Mouse (Mus musculus) lung, embryonic 16.5 days (tissue): ENCODE measurements around the gene Stx19. TPM values are rescaled to one million over a fixed set of nuclear protein-coding genes. Genes with fewer than 3 reads are reported as not detected.

Experiments
- ATAC-seq: fragments of 200-750 bp; cut with Nextera tagmentation; 2 replicates; pipeline ENCODE4 v1.8.0; 2017; ENCODE audit warnings: low read depth, mild to moderate bottlenecking, moderate library complexity
- H3K27ac ChIP-seq: fragments of 300-500 bp; sonication (generic); 2 replicates; pipeline ENCODE4 v1.5.1; 2014; ENCODE audit warnings: mild to moderate bottlenecking, control low read depth, low read length
- H3K27me3 ChIP-seq: fragments of 300-500 bp; sonication (generic); 2 replicates; pipeline ENCODE4 v1.6.1; 2014; ENCODE audit warnings: low read depth, low read length, mixed read lengths; ENCODE audit not compliant: control insufficient read depth, insufficient read depth
- H3K36me3 ChIP-seq: fragments of 300-500 bp; sonication (generic); 2 replicates; pipeline ENCODE4 v1.6.1; 2014; ENCODE audit warnings: low read length; ENCODE audit not compliant: control insufficient read depth, insufficient read depth
- H3K4me1 ChIP-seq: fragments of 300-500 bp; sonication (generic); replicated peaks from 2 replicates; pipeline ENCODE4 v1.6.1; 2014; ENCODE audit warnings: low read length, mixed read lengths; ENCODE audit not compliant: control insufficient read depth, insufficient read depth
- H3K4me2 ChIP-seq: fragments of 300-500 bp; sonication (generic); 2 replicates; pipeline ENCODE4 v1.6.1; 2014; ENCODE audit warnings: low read depth, low read length, control low read depth
- H3K4me3 ChIP-seq: fragments of 300-500 bp; sonication (generic); 2 replicates; pipeline ENCODE4 v1.5.1; 2014; ENCODE audit warnings: mild to moderate bottlenecking, low read length, control low read depth
- H3K9ac ChIP-seq: fragments of 300-500 bp; sonication (generic); 2 replicates; pipeline ENCODE4 v1.6.1; 2014; ENCODE audit warnings: low read length, control low read depth
- H3K9me3 ChIP-seq: fragments of 300-500 bp; sonication (generic); 2 replicates; pipeline ENCODE4 v1.6.1; 2016; ENCODE audit warnings: low read length; ENCODE audit not compliant: control insufficient read depth
- WGBS: fragments of 180-500 bp; shearing (Covaris S2); extraction: QIAGEN DNeasy Blood & Tissue Kit; methylation state at CpG from one replicate; pipeline ENCODE4 v1.1.7; 2014; 5-methylcytosine and 5-hydroxymethylcytosine counted together
- microRNA-seq: library from miRNA; unstranded; fragments of <30 nt; microRNA quantifications from one replicate; pipeline ENCODE4, GENCODE M21; 2016
- polyA plus RNA-seq: library from polyadenylated mRNA; unstranded; fragments of >200 nt; fragmentation: Nextera tagmentation; extraction: Ambion mirVana; gene quantifications from 2 replicates; pipeline ENCODE4 v1.2.1, GENCODE M21; 2015

The Stx19 gene
- polyA plus RNA-seq, 1 experiment from 2014 or later = 4.2 TPM

DNA sequence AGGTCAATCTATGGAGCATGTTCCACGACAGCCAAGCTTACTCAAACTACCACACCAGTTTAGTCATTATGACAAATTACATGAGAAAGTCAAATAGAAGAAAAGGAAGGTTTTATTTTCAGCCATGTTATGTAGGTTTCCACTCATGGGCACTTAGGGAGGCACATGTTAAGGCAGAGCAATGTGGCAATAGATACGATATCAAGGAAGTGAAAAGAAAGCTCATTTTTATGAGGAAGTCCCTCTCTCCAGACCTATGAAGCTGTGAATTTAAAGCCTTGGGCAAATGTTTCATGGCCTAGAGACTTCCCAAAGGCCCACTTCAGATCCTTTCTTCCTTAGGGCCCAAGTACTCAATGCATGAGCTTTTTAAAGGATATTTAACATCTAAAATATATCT is 43.0 kb downstream of the Stx19 start:
- 83% methylated on average over 2 of the region's 2 CpGs for WGBS
- H3K4me3 ChIP-seq = no peak overlapping the region

DNA sequence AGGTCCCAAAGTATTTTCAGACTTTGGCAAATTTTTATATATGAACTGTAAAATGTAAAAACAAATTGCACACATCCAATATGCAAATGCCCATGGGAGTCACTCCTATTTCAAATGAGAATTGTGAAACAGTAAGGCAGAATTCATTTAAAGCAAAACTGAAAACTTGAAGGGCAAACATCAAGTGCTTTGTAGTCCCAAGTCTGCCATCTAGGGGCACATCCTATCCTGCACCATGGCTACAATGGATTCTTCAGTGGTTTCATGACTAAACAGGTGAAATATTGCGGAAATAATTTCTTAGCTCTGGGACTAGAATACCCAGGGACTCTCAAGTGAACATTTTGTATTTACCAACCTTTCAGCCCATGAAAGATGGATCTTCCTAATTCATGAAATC is 43.5 kb downstream of the Stx19 start:
- H3K9ac ChIP-seq = no peak overlapping the region
- no peak overlapping the region for H3K4me2 ChIP-seq
- no peak for ATAC-seq
- H3K4me3 ChIP-seq = no peak overlapping the region
- no peaks in the 10 kb centered on the region for H3K9me3 ChIP-seq
- H3K36me3 ChIP-seq = no peaks in the 10 kb centered on the region
- 91% methylated on average over 1 of the region's 1 CpGs for WGBS
- H3K4me1 ChIP-seq = peaks cover 5% of the 10 kb centered on the region; the same call in 1 of the 2 replicates
- no peaks in the 10 kb centered on the region for H3K27me3 ChIP-seq
- no peak overlapping the region for H3K27ac ChIP-seq

More for the DNA sequence above, 43.0 kb downstream of the Stx19 start:
- peaks cover 5% of the 10 kb centered on the region; the same call in 1 of the 2 replicates for H3K4me1 ChIP-seq
- H3K4me2 ChIP-seq = no peak overlapping the region
- no peak overlapping the region for H3K9ac ChIP-seq
- no peaks in the 10 kb centered on the region for H3K36me3 ChIP-seq
- H3K9me3 ChIP-seq = no peaks in the 10 kb centered on the region
- no peak for ATAC-seq
- no peaks in the 10 kb centered on the region for H3K27me3 ChIP-seq
- no peak overlapping the region for H3K27ac ChIP-seq

DNA sequence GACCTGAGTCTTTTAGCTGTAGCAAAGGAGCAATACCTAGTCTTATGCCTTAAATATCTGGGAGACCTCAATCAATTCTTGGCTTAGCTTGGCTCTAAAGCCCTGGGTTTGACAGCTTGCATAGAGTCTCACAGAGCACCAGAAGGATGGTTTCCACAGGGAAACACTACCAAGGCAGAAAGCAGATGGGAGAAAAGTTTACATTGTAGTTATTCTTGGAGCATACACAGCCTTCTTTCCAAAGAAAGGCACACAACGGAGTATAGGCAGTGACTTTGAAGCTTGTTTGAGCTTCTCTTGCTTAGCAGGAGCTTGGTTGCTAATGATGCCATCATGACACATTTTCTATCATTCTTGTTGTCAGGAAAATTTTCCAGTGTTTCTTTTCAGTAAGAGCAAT is 45.7 kb downstream of the Stx19 start:
- H3K27ac ChIP-seq = no peak overlapping the region
- H3K9me3 ChIP-seq = no peaks in the 10 kb centered on the region
- H3K9ac ChIP-seq = no peak overlapping the region
- H3K27me3 ChIP-seq = no peaks in the 10 kb centered on the region
- 69% methylated on average over 1 of the region's 1 CpGs for WGBS
- no peak overlapping the region for H3K4me3 ChIP-seq
- ATAC-seq = no peak
- H3K4me1 ChIP-seq = peaks cover 5% of the 10 kb centered on the region; the same call in 1 of the 2 replicates
- H3K36me3 ChIP-seq = no peaks in the 10 kb centered on the region
- no peak overlapping the region for H3K4me2 ChIP-seq

DNA sequence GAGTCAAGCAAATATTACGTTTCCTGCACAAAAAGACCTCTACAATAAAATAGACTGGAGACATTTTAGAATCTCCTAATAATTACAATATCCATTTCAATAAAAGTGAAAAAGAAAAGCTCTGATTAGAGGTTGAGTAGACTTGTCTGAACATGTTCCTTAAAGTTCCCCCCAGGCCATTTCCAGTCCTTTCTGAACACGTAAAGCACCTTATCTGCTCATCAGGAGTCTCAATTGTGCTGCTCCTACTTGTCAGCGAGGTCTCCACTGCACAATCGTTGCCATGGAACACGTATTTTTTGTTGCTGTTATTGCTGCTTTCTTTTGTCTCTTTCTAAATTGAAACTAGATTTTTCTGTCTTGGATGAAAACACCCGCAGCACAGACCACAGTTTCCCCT is 47.0 kb downstream of the Stx19 start:
- Histone ChIP-seq H3K4me1 (no peaks in the 10 kb centered on the region), H3K9me3 (no peaks in the 10 kb centered on the region), H3K4me2 (no peak overlapping the region), H3K9ac (no peak overlapping the region), H3K27ac (no peak overlapping the region), H3K36me3 (no peaks in the 10 kb centered on the region), H3K4me3 (no peak overlapping the region), H3K27me3 (no peaks in the 10 kb centered on the region)
- no peak for ATAC-seq
- WGBS = 78% methylated on average over 6 of the region's 6 CpGs

DNA sequence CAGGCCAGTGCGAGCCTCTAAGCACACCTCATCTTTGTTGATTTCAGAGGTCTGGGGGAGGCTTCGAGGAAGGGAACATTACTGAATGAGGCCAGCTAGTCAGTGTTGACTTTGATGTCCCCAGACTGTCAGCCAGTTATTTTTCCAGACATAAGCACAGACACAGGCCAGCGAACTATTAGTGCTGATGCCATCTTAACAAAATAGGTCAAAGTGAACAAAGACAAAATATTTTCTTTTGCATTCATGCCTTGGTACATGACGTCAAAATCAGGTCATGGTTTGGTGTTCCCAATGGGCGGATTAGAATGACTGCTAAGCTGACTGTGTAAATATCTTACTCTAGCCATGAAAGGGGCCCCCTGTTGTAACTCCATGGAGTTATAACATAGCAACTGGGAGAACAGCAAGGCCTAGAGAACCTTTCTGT is 58.2 kb downstream of the Stx19 start:
- Histone ChIP-seq H3K36me3 (no peaks in the 10 kb centered on the region), H3K9ac (no peak overlapping the region), H3K4me2 (no peak overlapping the region), H3K27me3 (no peaks in the 10 kb centered on the region), H3K9me3 (no peaks in the 10 kb centered on the region; the same call in 1 of the 2 replicates), H3K27ac (no peak overlapping the region), H3K4me3 (no peak overlapping the region), H3K4me1 (no peaks in the 10 kb centered on the region)
- ATAC-seq = no peak
- 63% methylated on average over 5 of the region's 5 CpGs for whole genome bisulfite sequencing

DNA sequence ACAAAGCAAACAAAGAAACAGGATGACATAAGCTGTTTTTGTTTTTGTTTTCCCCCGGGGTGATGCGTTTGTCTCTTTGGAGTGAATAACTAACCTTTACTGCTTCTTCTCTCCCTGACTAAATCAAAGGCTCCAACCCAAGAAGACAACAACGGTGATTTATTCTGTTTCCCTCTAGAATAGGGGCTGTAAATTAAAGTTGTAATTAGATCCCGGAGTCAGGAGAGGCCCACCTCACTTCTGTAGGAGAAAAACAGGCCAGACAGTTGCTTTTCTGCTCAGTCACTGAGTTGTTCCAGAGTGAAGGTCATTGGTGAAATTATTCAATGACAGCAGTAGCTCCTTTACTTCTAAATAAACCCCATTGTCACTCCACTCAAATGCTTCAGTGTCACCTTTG is 58.7 kb downstream of the Stx19 start:
- H3K27me3 ChIP-seq = no peaks in the 10 kb centered on the region
- H3K9ac ChIP-seq = no peak overlapping the region
- H3K4me3 ChIP-seq = no peak overlapping the region
- H3K27ac ChIP-seq = no peak overlapping the region
- H3K4me1 ChIP-seq = no peaks in the 10 kb centered on the region
- H3K4me2 ChIP-seq = no peak overlapping the region
- H3K9me3 ChIP-seq = no peaks in the 10 kb centered on the region; the same call in 1 of the 2 replicates
- no peak for ATAC-seq
- 57% methylated on average over 4 of the region's 4 CpGs for WGBS
- no peaks in the 10 kb centered on the region for H3K36me3 ChIP-seq

Small RNA genes within 50 kb of the gene (microRNA-seq; reads per million reads assigned to microRNA genes)
- not detected for gene Gm25986

Other genes with a start within 250 kb of the Stx19 start
- 9.9 and 10.4 TPM in 2 replicates for gene Nsun3, start 27.9 kb upstream of the Stx19 start, polyA plus RNA-seq
- gene Arl13b, start 32.4 kb downstream of the Stx19 start, polyA plus RNA-seq = 20.8 and 22.4 TPM in 2 replicates
- 74.4 and 79.7 TPM in 2 replicates for gene Pros1, start 39.6 kb downstream of the Stx19 start, polyA plus RNA-seq